Mouse (Mus musculus) limb, embryonic 14.5 days (tissue): ENCODE results near the gene Rars2. TPM values are rescaled to one million over a fixed set of nuclear protein-coding genes. Genes with fewer than 3 reads are reported as not detected.
A peak's percentile ranks its signal among the peaks of the same experiment; 100 is the strongest.

Experiments
- ATAC-seq: fragments of 200-750 bp; cut with Nextera tagmentation; 2 replicates; pipeline ENCODE4 v1.8.0; 2017; ENCODE audit warnings: low read depth, moderate number of reproducible peaks, moderate TSS enrichment; ENCODE audit not compliant: low FRiP score
- DNase-seq: peaks from one replicate; pipeline ENCODE4 v3.0.0-alpha.2; 2015; ENCODE audit warnings: low spot score
- H3K27ac ChIP-seq: fragments of 300-500 bp; sonication (generic); replicated peaks from 2 replicates; pipeline ENCODE4 v1.5.1; 2014; ENCODE audit warnings: low read depth, mild to moderate bottlenecking, low read length, moderate library complexity, mixed read lengths
- H3K27me3 ChIP-seq: fragments of 300-500 bp; sonication (generic); 2 replicates; pipeline ENCODE4 v1.6.1; 2014; ENCODE audit warnings: low read length, mixed read lengths; ENCODE audit not compliant: control insufficient read depth, insufficient read depth
- H3K36me3 ChIP-seq: fragments of 300-500 bp; sonication (generic); 2 replicates; pipeline ENCODE4 v1.6.1; 2014; ENCODE audit warnings: mild to moderate bottlenecking, low read length, moderate library complexity, mixed read lengths; ENCODE audit not compliant: control insufficient read depth, insufficient read depth
- H3K4me1 ChIP-seq: fragments of 300-500 bp; sonication (generic); 2 replicates; pipeline ENCODE4 v1.6.1; 2014; ENCODE audit warnings: antibody characterized with exemption, low read length, mixed read lengths; ENCODE audit not compliant: control insufficient read depth, insufficient read depth
- H3K4me2 ChIP-seq: fragments of 300-500 bp; sonication (generic); replicated peaks from 2 replicates; pipeline ENCODE4 v1.6.1; 2014; ENCODE audit warnings: low read depth, mild to moderate bottlenecking, low read length, moderate library complexity; ENCODE audit not compliant: severe bottlenecking
- H3K4me3 ChIP-seq: fragments of 300-500 bp; sonication (generic); replicated peaks from 2 replicates; pipeline ENCODE4 v1.5.1; 2014; ENCODE audit warnings: low read length
- H3K9ac ChIP-seq: fragments of 300-500 bp; sonication (generic); 2 replicates; pipeline ENCODE4 v1.6.1; 2014; ENCODE audit warnings: mild to moderate bottlenecking, low read depth, low read length, moderate library complexity; ENCODE audit not compliant: severe bottlenecking
- H3K9me3 ChIP-seq: fragments of 300-500 bp; sonication (generic); 2 replicates; pipeline ENCODE4 v1.6.1; 2016; ENCODE audit warnings: low read length; ENCODE audit not compliant: control insufficient read depth
- POLR2A ChIP-seq: fragments of 200-500 bp; IDR thresholded peaks from 2 replicates; pipeline ENCODE4 v1.8.0; 2012; ENCODE audit warnings: inconsistent platforms, mild to moderate bottlenecking, moderate library complexity, borderline replicate concordance; ENCODE audit not compliant: insufficient read depth, insufficient read length; ENCODE audit errors: extremely low read depth
- WGBS: fragments of 180-500 bp; shearing (Covaris S2); extraction: QIAGEN DNeasy Blood & Tissue Kit; methylation state at CpG from one replicate; pipeline ENCODE4 v1.1.7; 2014; 5-methylcytosine and 5-hydroxymethylcytosine counted together
- polyA plus RNA-seq, 2 experiments: library from polyadenylated mRNA; depleted of rRNA in 1 of 2; stranded (reverse) in 1 of 2; unstranded in 1 of 2; fragments of >200 nt; fragmentation: Nextera tagmentation in 1 of 2; extraction: Ambion mirVana in 1 of 2; gene quantifications; 2 replicates each; pipeline versions ENCODE4 v1.2.1 to v1.2.3; 2012 to 2014

Rars2 gene
- polyA plus RNA-seq, 2 experiments = 42.3 to 54.0 TPM

GRCm38 (mm10) chr4:34639745-34640364 is 25.1 kb downstream of the Rars2 start:
- peaks cover 30% of the 10 kb centered on the region for H3K36me3 ChIP-seq
- H3K27ac ChIP-seq = no peak overlapping the region
- ATAC-seq (peak; percentile 74), DNase-seq (peak; percentile 50)
- no peaks in the 10 kb centered on the region for H3K4me1 ChIP-seq
- no peak overlapping the region for H3K4me3 ChIP-seq
- no peaks in the 10 kb centered on the region for H3K9me3 ChIP-seq
- H3K27me3 ChIP-seq = no peaks in the 10 kb centered on the region
- H3K9ac ChIP-seq = no peak overlapping the region
- no peak overlapping the region for H3K4me2 ChIP-seq
- TF ChIP-seq POLR2A = no peak
- WGBS = 49% methylated on average over 5 of the region's 5 CpGs

DNA sequence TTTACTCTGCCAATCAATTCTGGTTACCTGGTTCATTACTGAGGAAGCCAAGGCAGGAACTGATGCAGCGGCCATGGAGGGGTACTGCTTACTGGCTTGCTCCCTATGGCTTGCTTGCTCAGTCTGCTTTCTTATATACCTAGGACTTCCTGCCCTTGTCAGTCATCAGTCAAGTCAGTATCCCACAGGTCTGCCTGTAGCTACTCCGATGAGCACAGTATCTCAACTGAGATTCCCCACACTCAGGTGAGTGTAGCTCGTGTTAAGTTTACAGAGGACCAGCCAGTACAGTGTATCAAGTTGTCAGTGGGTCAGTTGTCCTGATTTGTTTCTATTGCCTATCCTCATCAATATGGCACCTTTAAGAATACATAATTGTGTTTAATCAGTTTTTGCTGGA is 26.0 kb downstream of the Rars2 start:
- WGBS = 95% methylated on average over 3 of the region's 3 CpGs

DNA sequence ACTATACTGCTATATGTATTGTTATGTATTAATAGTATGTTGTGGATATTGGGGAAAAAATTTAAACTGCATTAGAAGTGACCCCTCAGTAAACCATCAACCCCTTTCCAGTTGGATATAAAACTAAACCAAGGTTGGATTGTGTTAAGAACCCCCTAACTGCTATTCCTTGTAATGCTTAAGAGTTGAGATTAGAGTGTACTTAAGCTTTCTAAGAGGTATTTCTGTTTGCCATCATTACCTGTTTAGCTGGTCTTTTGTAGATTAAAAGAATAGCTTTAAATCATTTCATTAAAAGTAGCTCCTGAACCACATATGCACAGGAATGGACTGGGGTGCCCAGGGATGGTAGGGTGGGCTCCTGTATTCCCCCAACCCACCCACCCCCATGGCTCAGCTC is 30.0 kb downstream of the Rars2 start:
- H3K9ac ChIP-seq = no peak overlapping the region
- no peaks in the 10 kb centered on the region for H3K4me1 ChIP-seq
- H3K36me3 ChIP-seq = peaks cover 61% of the 10 kb centered on the region
- no peak overlapping the region for H3K4me2 ChIP-seq
- H3K27me3 ChIP-seq = no peaks in the 10 kb centered on the region
- no peak overlapping the region for H3K27ac ChIP-seq
- DNase-seq (no peak), ATAC-seq (no peak)
- TF ChIP-seq POLR2A = no peak
- H3K4me3 ChIP-seq = no peak overlapping the region
- H3K9me3 ChIP-seq = no peaks in the 10 kb centered on the region

More for the DNA sequence above, 26.0 kb downstream of the Rars2 start:
- Histone ChIP-seq H3K4me3 (no peak overlapping the region), H3K9ac (no peak overlapping the region), H3K4me1 (no peaks in the 10 kb centered on the region), H3K27me3 (no peaks in the 10 kb centered on the region), H3K36me3 (peaks cover 30% of the 10 kb centered on the region), H3K4me2 (no peak overlapping the region), H3K9me3 (no peaks in the 10 kb centered on the region), H3K27ac (no peak overlapping the region)
- DNase-seq (no peak), ATAC-seq (no peak)
- no peak for TF ChIP-seq POLR2A

DNA sequence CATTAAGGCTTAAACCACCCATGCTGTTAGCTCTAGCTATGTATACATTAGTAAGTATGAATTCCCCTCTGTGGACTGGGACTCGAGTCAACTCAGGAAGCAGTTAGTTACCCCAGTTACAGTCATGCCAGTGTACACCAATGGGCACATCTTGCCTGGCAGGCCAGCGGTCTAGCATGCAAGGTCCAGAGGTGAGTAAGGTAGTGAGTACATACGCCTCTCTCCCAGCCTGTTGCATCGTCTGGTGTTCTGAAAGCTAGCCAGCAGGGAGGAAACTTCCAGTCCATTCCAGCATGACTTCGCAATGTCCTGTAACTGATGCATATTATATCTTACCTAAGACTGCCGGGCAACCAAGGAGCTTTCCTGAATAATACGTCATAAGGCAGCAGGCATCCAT is 38.4 kb downstream of the Rars2 start:
- Histone ChIP-seq H3K27me3 (no peaks in the 10 kb centered on the region), H3K9me3 (no peaks in the 10 kb centered on the region), H3K9ac (no peak overlapping the region), H3K36me3 (peaks cover 69% of the 10 kb centered on the region), H3K27ac (no peak overlapping the region), H3K4me3 (no peak overlapping the region), H3K4me2 (no peak overlapping the region), H3K4me1 (no peaks in the 10 kb centered on the region)
- WGBS = 92% methylated on average over 7 of the region's 7 CpGs
- ATAC-seq = no peak
- TF ChIP-seq POLR2A = no peak
- DNase-seq = no peak

DNA sequence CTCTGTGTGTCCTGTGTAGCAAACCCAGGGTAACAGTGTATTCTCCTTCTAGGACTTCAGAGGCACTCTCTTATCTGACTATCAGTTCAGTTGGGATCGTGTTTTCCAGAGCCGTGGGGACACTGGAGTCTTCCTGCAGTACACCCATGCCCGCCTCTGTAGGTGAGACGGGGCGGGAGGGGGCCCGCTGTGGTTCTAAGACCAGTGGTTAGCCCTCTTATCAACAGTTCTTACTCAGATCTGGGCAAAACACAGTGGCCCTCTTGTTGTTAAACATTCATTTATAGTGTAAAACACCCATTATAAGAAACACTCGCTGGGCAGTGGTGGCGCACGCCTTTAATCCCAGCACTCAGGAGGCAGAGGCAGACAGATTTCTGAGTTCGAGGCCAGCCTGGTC is 41.3 kb downstream of the Rars2 start:
- DNase-seq = no peak
- TF ChIP-seq POLR2A = no peak
- 92% methylated on average over 10 of the region's 10 CpGs for whole genome bisulfite sequencing
- Histone ChIP-seq H3K9ac (no peak overlapping the region), H3K9me3 (no peaks in the 10 kb centered on the region), H3K27ac (no peak overlapping the region), H3K4me1 (no peaks in the 10 kb centered on the region), H3K36me3 (peaks cover 79% of the 10 kb centered on the region), H3K4me2 (no peak overlapping the region), H3K27me3 (no peaks in the 10 kb centered on the region), H3K4me3 (no peak overlapping the region)
- no peak for ATAC-seq

DNA sequence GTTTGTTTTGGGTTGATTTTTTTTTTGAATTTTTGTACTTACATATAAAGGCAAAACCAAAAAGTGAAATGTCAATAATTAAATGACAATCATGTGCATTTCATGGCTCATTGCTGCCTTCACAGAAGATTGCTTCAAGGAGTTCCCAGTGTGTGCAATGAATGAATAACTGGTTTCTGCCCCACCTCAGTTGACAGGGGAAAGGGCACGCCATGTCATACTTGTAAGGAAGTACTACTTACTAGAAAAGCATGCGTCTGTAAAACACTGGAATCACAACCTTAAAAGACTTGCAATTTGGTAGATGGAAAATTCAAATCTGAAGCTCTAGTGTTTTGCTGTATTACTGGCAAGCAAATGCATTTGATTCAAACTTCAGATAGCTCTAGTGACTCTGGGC is 44.3 kb downstream of the Rars2 start:
- Histone ChIP-seq H3K4me3 (no peak overlapping the region), H3K36me3 (peaks cover 81% of the 10 kb centered on the region), H3K4me2 (no peak overlapping the region), H3K27me3 (no peaks in the 10 kb centered on the region), H3K9ac (no peak overlapping the region), H3K9me3 (no peaks in the 10 kb centered on the region), H3K27ac (no peak overlapping the region), H3K4me1 (no peaks in the 10 kb centered on the region)
- no peak for TF ChIP-seq POLR2A
- ATAC-seq = no peak
- DNase-seq = no peak
- WGBS = 84% methylated on average over 2 of the region's 2 CpGs
